Mouse (Mus musculus) embryonic facial prominence, embryonic 15.5 days (tissue): ENCODE measurements around the gene Gm20388. TPM values are rescaled to one million over a fixed set of nuclear protein-coding genes. Genes with fewer than 3 reads are reported as not detected.
A peak's percentile ranks its signal among the peaks of the same experiment; 100 is the strongest.

ENCODE experiments used
- ATAC-seq: fragments of 200-750 bp; cut with Nextera tagmentation; 2 replicates; pipeline ENCODE4 v1.8.0; 2017; ENCODE audit warnings: low read depth, moderate TSS enrichment; ENCODE audit not compliant: insufficient number of reproducible peaks, low FRiP score, low TSS enrichment
- H3K27ac ChIP-seq: fragments of 300-500 bp; sonication (generic); replicated peaks from 2 replicates; pipeline ENCODE4 v1.5.1; 2015; ENCODE audit warnings: mild to moderate bottlenecking, inconsistent platforms
- H3K27me3 ChIP-seq: fragments of 300-500 bp; sonication (generic); 2 replicates; pipeline ENCODE4 v1.6.1; 2015; ENCODE audit warnings: inconsistent platforms
- H3K36me3 ChIP-seq: fragments of 300-500 bp; sonication (generic); 2 replicates; pipeline ENCODE4 v1.6.1; 2015; ENCODE audit warnings: mild to moderate bottlenecking, inconsistent platforms
- H3K4me1 ChIP-seq: fragments of 300-500 bp; sonication (generic); 2 replicates; pipeline ENCODE4 v1.6.1; 2015; ENCODE audit warnings: inconsistent platforms
- H3K4me2 ChIP-seq: fragments of 300-500 bp; sonication (generic); replicated peaks from 2 replicates; pipeline ENCODE4 v1.6.1; 2015; ENCODE audit warnings: mild to moderate bottlenecking, inconsistent platforms
- H3K4me3 ChIP-seq: fragments of 300-500 bp; sonication (generic); replicated peaks from 2 replicates; pipeline ENCODE4 v1.5.1; 2015; ENCODE audit warnings: mild to moderate bottlenecking, inconsistent platforms
- H3K9ac ChIP-seq: fragments of 300-500 bp; sonication (generic); 2 replicates; pipeline ENCODE4 v1.6.1; 2015; ENCODE audit warnings: inconsistent platforms
- H3K9me3 ChIP-seq: fragments of 300-500 bp; sonication (generic); replicated peaks from 2 replicates; pipeline ENCODE4 v1.6.1; 2016; ENCODE audit warnings: inconsistent platforms
- WGBS: fragments of 180-500 bp; shearing (Covaris S2); methylation state at CpG from one replicate; pipeline ENCODE4 v1.1.7; 2015; 5-methylcytosine and 5-hydroxymethylcytosine counted together
- polyA plus RNA-seq: library from polyadenylated mRNA; unstranded; fragments of >200 nt; fragmentation: Nextera tagmentation; extraction: Ambion mirVana; gene quantifications from 2 replicates; pipeline ENCODE4 v1.2.1, GENCODE M21; 2015

Gene Gm20388
- polyA plus RNA-seq, 1 experiment from 2014 or later = 8.0 TPM

GRCm38 (mm10) chr8:120743149-120743897 lies 832.7 kb downstream of the Gm20388 start:
- Histone ChIP-seq H3K27me3 (peaks cover 9% of the 10 kb centered on the region), H3K4me3 (no peak overlapping the region), H3K4me1 (0 out of 2 replicates have a peak, but pooled peaks cover 7% of the 10 kb centered on the region), H3K36me3 (no peaks in the 10 kb centered on the region), H3K9me3 (no peaks in the 10 kb centered on the region), H3K4me2 (no peak overlapping the region), H3K27ac (no peak overlapping the region), H3K9ac (no peak overlapping the region)
- no peak for ATAC-seq
- 58% methylated on average over 12 of the region's 12 CpGs for WGBS

- no peak for ATAC-seq
- Histone ChIP-seq H3K9me3 (no peaks in the 10 kb centered on the region), H3K9ac (no peak overlapping the region), H3K27me3 (peaks cover 4% of the 10 kb centered on the region; the same call in 1 of the 2 replicates), H3K4me3 (no peak overlapping the region), H3K4me2 (no peak overlapping the region), H3K4me1 (0 out of 2 replicates have a peak, but pooled peaks cover 7% of the 10 kb centered on the region), H3K27ac (no peak overlapping the region), H3K36me3 (no peaks in the 10 kb centered on the region)
- 52% methylated on average over 4 of the region's 4 CpGs for WGBS
Observed at GRCm38 (mm10) chr8:120743898-120744290, 833.3 kb downstream of the Gm20388 start.

- Histone ChIP-seq H3K9me3 (no peaks in the 10 kb centered on the region), H3K4me1 (0 out of 2 replicates have a peak, but pooled peaks cover 7% of the 10 kb centered on the region), H3K4me3 (no peak overlapping the region), H3K4me2 (no peak overlapping the region), H3K36me3 (no peaks in the 10 kb centered on the region), H3K27ac (no peak overlapping the region), H3K9ac (no peak overlapping the region), H3K27me3 (no peaks in the 10 kb centered on the region)
- ATAC-seq = no peak
- WGBS = 75% methylated on average over 5 of the region's 5 CpGs
Observed at GRCm38 (mm10) chr8:120744448-120744847, 833.8 kb downstream of the Gm20388 start.

GRCm38 (mm10) chr8:120745226-120745625 lies 834.6 kb downstream of the Gm20388 start:
- H3K27me3 ChIP-seq = no peaks in the 10 kb centered on the region
- ATAC-seq = no peak
- no peak overlapping the region for H3K4me3 ChIP-seq
- WGBS = 68% methylated on average over 7 of the region's 7 CpGs
- no peak overlapping the region for H3K9ac ChIP-seq
- no peak overlapping the region for H3K27ac ChIP-seq
- 0 out of 2 replicates have a peak, but pooled peaks cover 7% of the 10 kb centered on the region for H3K4me1 ChIP-seq
- H3K36me3 ChIP-seq = no peaks in the 10 kb centered on the region
- no peak overlapping the region for H3K4me2 ChIP-seq
- H3K9me3 ChIP-seq = no peaks in the 10 kb centered on the region

- Histone ChIP-seq H3K9me3 (no peaks in the 10 kb centered on the region), H3K27me3 (no peaks in the 10 kb centered on the region), H3K4me1 (0 out of 2 replicates have a peak, but pooled peaks cover 7% of the 10 kb centered on the region), H3K4me2 (no peak overlapping the region), H3K4me3 (no peak overlapping the region), H3K9ac (no peak overlapping the region), H3K36me3 (no peaks in the 10 kb centered on the region), H3K27ac (no peak overlapping the region)
- 70% methylated on average over 18 of the region's 18 CpGs for WGBS
- ATAC-seq = no peak
Observed at GRCm38 (mm10) chr8:120746007-120746701, 835.5 kb downstream of the Gm20388 start.

GRCm38 (mm10) chr8:120747286-120747685 lies 836.6 kb downstream of the Gm20388 start:
- 87% methylated on average over 7 of the region's 7 CpGs for WGBS
- Histone ChIP-seq H3K4me3 (no peak overlapping the region), H3K9ac (no peak overlapping the region), H3K4me2 (no peak overlapping the region), H3K9me3 (no peaks in the 10 kb centered on the region), H3K27me3 (no peaks in the 10 kb centered on the region), H3K36me3 (no peaks in the 10 kb centered on the region), H3K4me1 (peaks cover 16% of the 10 kb centered on the region), H3K27ac (no peak overlapping the region)
- ATAC-seq = no peak

GRCm38 (mm10) chr8:120750616-120751015 lies 840.0 kb downstream of the Gm20388 start:
- ATAC-seq = no peak
- 70% methylated on average over 9 of the region's 9 CpGs for WGBS
- no peaks in the 10 kb centered on the region for H3K9me3 ChIP-seq
- no peak overlapping the region for H3K9ac ChIP-seq
- H3K27me3 ChIP-seq = peaks cover 4% of the 10 kb centered on the region
- H3K27ac ChIP-seq = no peak overlapping the region
- H3K4me3 ChIP-seq = no peak overlapping the region
- H3K36me3 ChIP-seq = no peaks in the 10 kb centered on the region
- no peak overlapping the region for H3K4me2 ChIP-seq
- H3K4me1 ChIP-seq = peaks cover 11% of the 10 kb centered on the region

GRCm38 (mm10) chr8:120751226-120752081 lies 840.8 kb downstream of the Gm20388 start:
- ATAC-seq = 0 out of 2 replicates have a peak, but pooled peaks have one; percentile 15
- Histone ChIP-seq H3K9ac (no peak overlapping the region), H3K9me3 (no peaks in the 10 kb centered on the region), H3K27me3 (peaks cover 4% of the 10 kb centered on the region), H3K36me3 (no peaks in the 10 kb centered on the region), H3K4me1 (peaks cover 11% of the 10 kb centered on the region), H3K27ac (peak overlapping the region; percentile 63), H3K4me3 (0 out of 2 replicates have a peak overlapping the region, but pooled peaks have one; percentile 2), H3K4me2 (peak overlapping the region; percentile 32; the same call in 1 of the 2 replicates)
- 61% methylated on average over 21 of the region's 21 CpGs for WGBS

- Histone ChIP-seq H3K27me3 (peaks cover 4% of the 10 kb centered on the region), H3K9ac (no peak overlapping the region), H3K36me3 (no peaks in the 10 kb centered on the region), H3K4me3 (0 out of 2 replicates have a peak overlapping the region, but pooled peaks have one; percentile 2), H3K4me1 (peaks cover 11% of the 10 kb centered on the region), H3K27ac (peak overlapping the region; percentile 63), H3K9me3 (no peaks in the 10 kb centered on the region), H3K4me2 (peak overlapping the region; percentile 32; the same call in 1 of the 2 replicates)
- 3% methylated on average over 12 of the region's 12 CpGs for whole genome bisulfite sequencing
- 0 out of 2 replicates have a peak, but pooled peaks have one; percentile 7 for ATAC-seq
Observed at GRCm38 (mm10) chr8:120752082-120752452, 841.4 kb downstream of the Gm20388 start.

GRCm38 (mm10) chr8:120753476-120753875 lies 842.8 kb downstream of the Gm20388 start:
- no peaks in the 10 kb centered on the region for H3K36me3 ChIP-seq
- H3K9me3 ChIP-seq = no peaks in the 10 kb centered on the region
- no peak for ATAC-seq
- no peak overlapping the region for H3K27ac ChIP-seq
- H3K4me1 ChIP-seq = peaks cover 11% of the 10 kb centered on the region
- H3K4me2 ChIP-seq = no peak overlapping the region
- peaks cover 4% of the 10 kb centered on the region for H3K27me3 ChIP-seq
- 92% methylated on average over 22 of the region's 22 CpGs for WGBS
- H3K4me3 ChIP-seq = no peak overlapping the region
- no peak overlapping the region for H3K9ac ChIP-seq
